8 mouse cellular contexts compared by ENCODE assay signal in genomic region chr2:163602101-163602971, GRCm38 (mm10). TPM values are rescaled to one million over a fixed set of nuclear protein-coding genes. Genes with fewer than 3 reads are reported as not detected.
DNase-seq lines count a peak whose midpoint lies in the region; ATAC-seq lines count a peak whose summit lies in the region.

Gene Ttpal (plus strand): TSS chr2:163602314.

- peak within 1 kb of the TSS; percentile 93 for H3K9ac ChIP-seq in hindbrain, embryonic 13.5 days

- peak within 1 kb of the TSS; percentile 84 for H3K4me3 ChIP-seq in hindbrain, embryonic 13.5 days

- H3K9me3 ChIP-seq in hindbrain, embryonic 13.5 days: no peaks in the 10 kb centered on the region

- H3K27ac ChIP-seq in hindbrain, embryonic 13.5 days: peak within 1 kb of the TSS; percentile 96

- no peaks in the 10 kb centered on the region for H3K36me3 ChIP-seq in hindbrain, embryonic 13.5 days

- peak within 1 kb of the TSS; percentile 96 for H3K4me2 ChIP-seq in hindbrain, embryonic 13.5 days

- WGBS in hindbrain, embryonic 13.5 days: 1% methylated on average over 57 of the region's 57 CpGs

- peak; percentile 95 for ATAC-seq in hindbrain, embryonic 13.5 days (ENCODE audit: low FRiP score)

- DNase-seq in Muller cell, postnatal 12 days (ENCODE audit: inconsistent ontology term): peak; percentile 90
- DNase-seq in cerebellum, adult 9-11 months: peak; percentile 87
- peak; percentile 73 to 80 for DNase-seq in frontal cortex, postnatal 14 days (ENCODE audit: low spot score in 2 of 2)
- DNase-seq in layer of hippocampus, postnatal 25 days (ENCODE audit: extremely low spot score in 1 of 2, low spot score in 1 of 2): peak; percentile 72 to 77
- DNase-seq in lung, postnatal 25 days (ENCODE audit: low spot score): peak; percentile 93
- peak; percentile 91 for DNase-seq in retina, embryonic 14.5 days (ENCODE audit: low spot score)
- peak; percentile 91 for DNase-seq in thymus, postnatal 4 days

- H3K27me3 ChIP-seq in hindbrain, embryonic 13.5 days: 0 out of 2 replicates have a peak, but pooled peaks cover 4% of the 10 kb centered on the region

- H3K4me1 ChIP-seq in hindbrain, embryonic 13.5 days (replicated peaks): peaks cover 20% of the 10 kb centered on the region

RNA-seq across cellular contexts. Expression of gene Ttpal, which starts in this region (rescaled TPM):
- polyA plus RNA-seq in hindbrain, embryonic 13.5 days (2015; fragmentation: Nextera tagmentation; extraction: Ambion mirVana): 42.0 and 48.1 TPM in 2 replicates
- 10 to 100 TPM; 47.9 to 61.3 TPM for total RNA-seq in layer of hippocampus, postnatal 25 days (2021)

Comparison
In these comparisons a context has a peak if more than half of its experiments do, and no peak if none do; other contexts are left out.
1. Peak in every context shown above with its lines: DNase-seq, ATAC-seq, H3K4me3 ChIP-seq and H3K27ac ChIP-seq.